In the genomic region with DNA sequence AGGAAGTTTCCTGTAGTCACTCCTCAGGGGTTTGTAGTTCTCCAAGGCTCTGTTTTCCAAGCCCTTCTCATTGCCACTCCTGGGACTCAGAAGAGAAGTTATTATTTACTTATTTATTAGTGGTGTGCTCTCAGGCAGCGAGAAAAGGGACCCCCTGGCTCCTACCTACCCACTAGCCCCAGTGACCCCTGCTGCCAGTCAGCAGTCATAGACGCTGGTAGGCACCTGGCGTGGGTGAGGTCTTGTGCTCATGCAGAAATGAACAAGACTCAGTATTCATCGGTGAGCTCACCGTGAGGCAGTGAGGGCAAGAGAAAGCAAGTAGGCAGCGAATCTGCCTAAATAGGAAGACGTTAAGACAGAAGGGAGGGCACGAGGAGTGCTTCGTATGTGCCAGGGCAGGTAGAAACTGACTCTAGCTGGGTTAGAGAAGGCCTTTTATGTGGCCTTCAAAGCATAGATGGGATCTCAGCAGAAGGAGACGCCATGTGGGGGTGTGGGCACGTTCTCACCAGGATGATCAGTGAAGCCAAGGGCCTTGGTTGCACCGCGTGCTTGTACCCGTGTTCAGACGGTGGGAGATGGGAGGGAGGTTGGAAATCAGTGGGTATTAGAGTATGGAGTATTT, we compare ENCODE assay signal across 12 mouse cellular contexts. TPM values are rescaled to one million over a fixed set of nuclear protein-coding genes. Genes with fewer than 3 reads are reported as not detected.
A peak's percentile ranks its signal among the peaks of the same experiment; 100 is the strongest.
DNase-seq lines count a peak whose midpoint lies in the region; ATAC-seq lines count a peak whose summit lies in the region.
"Had no signal": no experiment of that assay in that cellular context is flagged by ENCODE, and none has a peak within 500 bp of the region (broad histone marks: within the 10 kb centered on the region; RNA-seq: fewer than 3 reads in every experiment).

No protein-coding gene starts in this region.

- WGBS in lung, embryonic 15.5 days = 79% methylated on average over 15 of the region's 15 CpGs
- 81% methylated on average over 15 of the region's 15 CpGs for WGBS in limb, embryonic 13.5 days

- no peaks in the 10 kb centered on the region for H3K36me3 ChIP-seq in lung, embryonic 15.5 days
- H3K36me3 ChIP-seq in limb, embryonic 13.5 days = no peaks in the 10 kb centered on the region
- H3K36me3 ChIP-seq: limb, embryonic 12.5 days had no signal

- peak; percentile 62 for DNase-seq in CD4-positive, CD25-positive, alpha-beta regulatory T cell, adult 2 months (ENCODE audit: low read depth, low spot score)
- no peak for DNase-seq in lung, postnatal 4 days
- DNase-seq in thymus, postnatal 14 days = peak; percentile 56
- DNase-seq in adrenal gland, postnatal 25 days = no peak
- DNase-seq in layer of hippocampus, adult 11-12 months (ENCODE audit: low spot score) = no peak

- H3K9me3 ChIP-seq in lung, embryonic 15.5 days = no peaks in the 10 kb centered on the region
- no peaks in the 10 kb centered on the region; the same call in 1 of the 2 replicates for H3K9me3 ChIP-seq in limb, embryonic 13.5 days
- H3K9me3 ChIP-seq: limb, embryonic 12.5 days had no signal

- H3K27me3 ChIP-seq in lung, embryonic 15.5 days = no peaks in the 10 kb centered on the region
- no peaks in the 10 kb centered on the region for H3K27me3 ChIP-seq in limb, embryonic 13.5 days
- H3K27me3 ChIP-seq: limb, embryonic 12.5 days had no signal

- H3K9ac ChIP-seq in lung, embryonic 15.5 days = no peak overlapping the region
- no peak overlapping the region for H3K9ac ChIP-seq in limb, embryonic 13.5 days
- H3K9ac ChIP-seq: limb, embryonic 12.5 days had no signal

- peaks cover 13% of the 10 kb centered on the region for H3K4me1 ChIP-seq in lung, embryonic 15.5 days
- peaks cover 5% of the 10 kb centered on the region; the same call in 1 of the 2 replicates for H3K4me1 ChIP-seq in limb, embryonic 13.5 days

- no peak overlapping the region for H3K4me2 ChIP-seq in lung, embryonic 15.5 days
- no peak overlapping the region for H3K4me2 ChIP-seq in limb, embryonic 13.5 days (replicated peaks)
- H3K4me2 ChIP-seq: limb, embryonic 12.5 days had no signal

- ATAC-seq in CD4-positive, CD25-positive, alpha-beta regulatory T cell, adult 4 months = no peak
- ATAC-seq in lung, embryonic 15.5 days (ENCODE audit: borderline replicate concordance, extremely low read depth, low FRiP score, low TSS enrichment) = no peak; the same call in 1 of the 2 replicates
- no peak for ATAC-seq in limb, embryonic 13.5 days (ENCODE audit: low FRiP score, low read depth)

- H3K27ac ChIP-seq in lung, embryonic 15.5 days = peak overlapping the region; percentile 60
- H3K27ac ChIP-seq in limb, embryonic 13.5 days = 0 out of 2 replicates have a peak overlapping the region, but pooled peaks have one; percentile 0
- H3K27ac ChIP-seq: limb, embryonic 12.5 days had no signal

- no peak overlapping the region for H3K4me3 ChIP-seq in lung, embryonic 15.5 days
- no peak overlapping the region for H3K4me3 ChIP-seq in limb, embryonic 13.5 days
- H3K4me3 ChIP-seq: limb, embryonic 12.5 days had no signal

RNA-seq across cellular contexts. Expression of a gene that starts 3.9 kb away (rescaled TPM):
- not detected for polyA plus RNA-seq in CD4-positive, CD25-positive, alpha-beta regulatory T cell, adult 4 months (2017; shearing (Covaris generic))
- not detected in 2 replicates for polyA plus RNA-seq in lung, embryonic 15.5 days (2015; fragmentation: Nextera tagmentation; extraction: Ambion mirVana)
- polyA plus RNA-seq in limb, embryonic 13.5 days (2015; fragmentation: Nextera tagmentation; extraction: Ambion mirVana) = not detected in 2 replicates
- not detected in 2 replicates for total RNA-seq in adrenal gland, postnatal 25 days (2021)
- total RNA-seq: granulocyte monocyte progenitor cell, adult 5-6 weeks had no signal
- polyA plus RNA-seq: kidney, embryonic 14.5 days; limb, embryonic 12.5 days; midbrain, embryonic 16.5 days had no signal

RNA-seq across cellular contexts. Expression of a gene that starts 15.6 kb away (rescaled TPM):
- polyA plus RNA-seq in CD4-positive, CD25-positive, alpha-beta regulatory T cell, adult 4 months (2017; shearing (Covaris generic)) = not detected
- polyA plus RNA-seq in lung, embryonic 15.5 days (2015; fragmentation: Nextera tagmentation; extraction: Ambion mirVana) = not detected in 2 replicates
- polyA plus RNA-seq in limb, embryonic 13.5 days (2015; fragmentation: Nextera tagmentation; extraction: Ambion mirVana) = not detected in 2 replicates
- not detected in 2 replicates for total RNA-seq in adrenal gland, postnatal 25 days (2021)
- total RNA-seq: granulocyte monocyte progenitor cell, adult 5-6 weeks had no signal
- polyA plus RNA-seq: kidney, embryonic 14.5 days; limb, embryonic 12.5 days; midbrain, embryonic 16.5 days had no signal

RNA-seq across cellular contexts. Expression of a gene that starts 17.4 kb away (rescaled TPM):
- 100 to 1,000 TPM in 1 of 2 experiments, 10 to 100 TPM in 1; 74.9 to 104 TPM for polyA plus RNA-seq in CD4-positive, CD25-positive, alpha-beta regulatory T cell, adult 4 months (2017; shearing (Covaris generic))
- polyA plus RNA-seq in lung, embryonic 15.5 days (2015; fragmentation: Nextera tagmentation; extraction: Ambion mirVana) = 6.0 and 8.9 TPM in 2 replicates
- 6.7 and 7.0 TPM in 2 replicates for polyA plus RNA-seq in limb, embryonic 13.5 days (2015; fragmentation: Nextera tagmentation; extraction: Ambion mirVana)
- total RNA-seq in adrenal gland, postnatal 25 days (2021) = 7.3 and 11.2 TPM in 2 replicates
- polyA plus RNA-seq: midbrain, embryonic 16.5 days had no signal

RNA-seq across cellular contexts. Expression of a gene that starts 22.2 kb away (rescaled TPM):
- polyA plus RNA-seq in CD4-positive, CD25-positive, alpha-beta regulatory T cell, adult 4 months (2017; shearing (Covaris generic)) = not detected
- polyA plus RNA-seq in lung, embryonic 15.5 days (2015; fragmentation: Nextera tagmentation; extraction: Ambion mirVana) = not detected in 2 replicates
- not detected in 2 replicates for polyA plus RNA-seq in limb, embryonic 13.5 days (2015; fragmentation: Nextera tagmentation; extraction: Ambion mirVana)
- not detected in 2 replicates for total RNA-seq in adrenal gland, postnatal 25 days (2021)
- total RNA-seq: granulocyte monocyte progenitor cell, adult 5-6 weeks had no signal
- polyA plus RNA-seq: kidney, embryonic 14.5 days; limb, embryonic 12.5 days; midbrain, embryonic 16.5 days had no signal

RNA-seq across cellular contexts. Expression of a gene that starts 25.8 kb away (rescaled TPM):
- 1 to 10 TPM; 2.1 to 2.5 TPM for polyA plus RNA-seq in CD4-positive, CD25-positive, alpha-beta regulatory T cell, adult 4 months (2017; shearing (Covaris generic))
- 0.20 and 0.65 TPM in 2 replicates for polyA plus RNA-seq in lung, embryonic 15.5 days (2015; fragmentation: Nextera tagmentation; extraction: Ambion mirVana)
- polyA plus RNA-seq in limb, embryonic 13.5 days (2015; fragmentation: Nextera tagmentation; extraction: Ambion mirVana) = 0.54 and 0.70 TPM in 2 replicates
- total RNA-seq in adrenal gland, postnatal 25 days (2021) = not detected in 2 replicates
- total RNA-seq: granulocyte monocyte progenitor cell, adult 5-6 weeks had no signal
- polyA plus RNA-seq: kidney, embryonic 14.5 days; midbrain, embryonic 16.5 days had no signal

Comparison
In these comparisons a context has a peak if more than half of its experiments do, and no peak if none do; other contexts are left out.
1. DNase-seq: peak in CD4-positive, CD25-positive, alpha-beta regulatory T cell, adult 2 months (single experiment) and thymus, postnatal 14 days (single experiment); none in lung, postnatal 4 days (0 of 2), adrenal gland, postnatal 25 days (single experiment) and layer of hippocampus, adult 11-12 months (single experiment).